Mouse (Mus musculus): ENCODE results near the gene 4930402H24Rik.

4930402H24Rik gene

DNA sequence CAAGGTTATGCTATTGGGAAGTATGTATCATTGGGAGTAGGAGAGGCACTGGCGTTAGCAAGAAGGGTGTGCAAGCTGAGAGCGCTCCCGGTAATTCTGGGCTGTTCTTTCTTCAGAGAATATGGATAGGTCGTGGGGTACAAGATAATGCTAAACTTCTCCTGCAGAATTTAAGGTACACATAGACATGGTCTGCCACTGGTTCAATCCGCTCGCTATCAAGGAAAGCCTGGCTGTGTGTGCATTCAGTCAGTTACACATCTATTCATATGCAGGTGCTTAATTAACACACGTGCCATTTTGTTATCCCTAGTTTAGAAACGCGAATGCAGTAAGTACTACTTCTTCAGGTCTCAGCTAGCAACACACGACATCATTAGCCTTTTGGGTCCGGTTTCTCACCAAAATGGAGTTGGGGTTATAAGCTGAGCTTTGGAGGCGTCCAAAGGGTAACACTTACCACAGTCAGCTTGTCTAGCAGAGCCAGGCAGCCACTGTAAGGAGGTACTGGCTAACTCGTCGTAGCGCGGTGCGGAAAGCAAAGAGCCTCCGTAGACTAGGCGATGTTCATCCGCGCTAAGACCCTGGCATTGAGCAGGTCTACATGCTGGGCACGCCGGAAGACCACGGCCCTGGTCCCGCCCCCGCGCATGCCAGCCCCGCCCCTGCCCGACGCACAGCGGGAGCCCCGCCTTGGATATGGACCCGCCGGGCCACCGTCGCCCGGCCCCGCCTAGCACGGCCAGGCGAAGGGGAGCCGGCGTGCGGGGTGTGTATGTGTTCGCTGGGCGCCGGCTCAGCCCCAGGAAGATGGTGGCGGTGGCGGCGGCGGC is at the start of gene 4930402H24Rik, which contains the start of gene Atrn:
Gene 4930402H24Rik (minus strand): TSS at position 656 of the 833 bp plus-strand sequence.
Gene Atrn (plus strand): TSS at position 745 of the 833 bp plus-strand sequence.
- in situ Hi-C loops (cut with MseI, MboI) = no loop called here

DNA sequence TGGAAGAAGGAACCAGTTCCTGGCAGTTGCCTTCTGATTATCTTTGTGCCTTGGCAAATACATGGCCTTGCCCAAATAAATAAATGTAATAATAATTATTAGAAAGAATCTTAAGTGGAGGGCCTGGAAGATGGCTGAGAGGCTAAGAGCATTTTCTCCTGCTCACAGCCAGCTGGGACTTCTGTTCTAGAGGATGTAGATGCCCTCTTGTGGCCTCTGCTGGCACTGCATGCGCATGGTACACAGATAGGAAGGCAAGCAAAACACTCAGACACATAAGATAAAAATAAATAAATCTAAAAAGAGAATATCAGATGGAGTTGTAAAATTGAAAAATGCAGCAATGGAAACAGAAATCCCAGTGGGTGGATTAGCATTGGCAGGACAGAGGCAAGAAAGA is 44.3 kb upstream of the 4930402H24Rik start:
- in situ Hi-C loops (cut with MseI, MboI) = no loop called here

DNA sequence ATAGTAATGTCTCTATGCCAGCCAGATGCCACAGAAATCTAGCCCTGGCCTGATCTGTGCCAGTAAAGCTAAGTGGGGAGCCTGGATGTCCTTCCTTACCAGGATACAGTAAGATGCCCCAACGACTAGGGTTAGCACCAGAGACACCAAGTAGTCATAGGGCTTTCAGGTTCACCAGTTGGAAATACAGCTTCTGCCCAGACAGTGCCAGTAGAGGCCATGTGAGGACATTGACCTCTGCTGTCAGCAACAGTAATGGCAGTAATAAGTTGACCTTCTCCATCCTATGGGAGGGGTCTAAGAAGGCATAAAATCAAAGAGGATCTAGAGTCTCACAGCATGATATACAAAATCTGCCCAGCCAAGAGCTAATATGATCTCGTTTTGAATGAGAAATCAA is 43.6 kb upstream of the 4930402H24Rik start:
- in situ Hi-C loops (cut with MseI, MboI) = no loop called here

DNA sequence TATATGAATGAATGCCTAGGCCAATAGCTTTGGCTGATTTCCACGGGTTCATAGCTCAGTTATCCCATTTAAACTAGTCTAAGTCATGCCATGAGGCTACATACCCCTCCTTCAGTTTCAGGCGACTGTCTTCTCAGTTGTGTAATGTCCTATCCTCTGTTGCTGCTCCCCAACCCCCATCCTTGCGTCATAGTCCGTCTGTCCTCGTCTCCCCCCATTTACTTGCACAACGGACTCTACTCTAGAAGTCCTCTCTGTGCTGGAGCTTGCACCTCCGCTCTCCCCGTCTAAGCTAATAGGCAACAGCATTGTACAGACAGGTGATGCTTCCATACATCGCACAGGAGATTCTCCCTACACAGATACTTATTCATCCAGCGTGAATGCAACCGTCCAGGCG is 26.7 kb upstream of the 4930402H24Rik start:
- in situ Hi-C loops (cut with MseI, MboI) = no loop called here

DNA sequence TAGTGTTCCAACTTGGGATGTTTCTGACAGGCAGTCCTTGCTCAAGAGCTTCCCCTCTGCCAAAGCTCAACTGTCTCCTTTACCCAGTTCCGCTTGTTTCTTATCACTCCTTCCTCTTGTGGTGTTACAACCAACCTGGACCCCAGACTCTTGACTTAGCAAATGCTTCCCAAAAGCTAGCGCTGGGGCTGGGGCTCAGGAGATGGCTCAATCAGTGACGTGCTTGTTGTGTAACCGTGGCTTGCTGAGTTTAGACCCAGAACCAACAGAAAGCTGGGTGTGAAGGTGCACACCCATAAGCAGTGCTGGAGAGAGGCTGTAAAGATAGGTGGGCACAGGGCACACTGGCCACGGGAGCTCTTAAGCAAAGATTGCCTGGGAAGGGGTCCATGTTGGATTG is 23.8 kb upstream of the 4930402H24Rik start:
- in situ Hi-C loops (cut with MseI, MboI) = no loop called here

DNA sequence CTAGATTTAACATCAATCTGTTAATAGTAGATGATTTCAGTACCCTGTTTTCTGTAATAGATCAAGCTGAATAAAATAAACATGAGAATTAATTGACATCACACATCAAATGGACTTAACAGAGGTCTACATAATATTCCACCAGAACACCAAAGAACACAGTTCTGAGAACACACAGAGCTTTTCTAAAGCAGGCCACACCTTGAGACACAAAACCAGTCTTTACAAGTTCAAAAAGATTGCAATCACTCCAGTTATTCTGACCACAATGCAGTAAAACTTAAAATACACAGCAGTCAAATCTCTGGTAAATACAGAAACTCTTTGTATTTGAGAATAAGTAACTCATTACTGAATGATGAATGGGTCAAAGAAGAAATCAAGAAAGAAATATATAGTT is 22.3 kb upstream of the 4930402H24Rik start:
- in situ Hi-C loops (cut with MseI, MboI) = no loop called here

DNA sequence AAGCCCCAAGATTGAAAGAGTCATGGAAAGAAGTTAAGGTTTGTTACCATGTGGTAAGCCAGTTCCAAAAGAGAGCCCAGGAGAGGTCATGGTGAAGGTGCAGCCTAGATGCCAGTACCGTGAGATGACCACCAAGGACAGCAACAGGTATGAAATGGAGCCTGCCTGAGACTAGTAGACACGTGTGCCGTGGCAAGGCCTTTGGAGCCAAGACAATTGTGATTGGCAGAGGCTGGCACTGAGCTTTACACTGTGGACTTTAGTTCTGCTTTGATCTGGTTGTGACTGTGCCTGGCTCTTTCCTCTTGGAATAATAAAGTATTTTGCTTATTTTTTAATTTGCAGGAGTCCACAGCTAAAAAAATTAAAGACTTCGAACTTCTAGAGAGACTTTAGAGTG is 21.8 kb upstream of the 4930402H24Rik start:
- in situ Hi-C loops (cut with MseI, MboI) = no loop called here

DNA sequence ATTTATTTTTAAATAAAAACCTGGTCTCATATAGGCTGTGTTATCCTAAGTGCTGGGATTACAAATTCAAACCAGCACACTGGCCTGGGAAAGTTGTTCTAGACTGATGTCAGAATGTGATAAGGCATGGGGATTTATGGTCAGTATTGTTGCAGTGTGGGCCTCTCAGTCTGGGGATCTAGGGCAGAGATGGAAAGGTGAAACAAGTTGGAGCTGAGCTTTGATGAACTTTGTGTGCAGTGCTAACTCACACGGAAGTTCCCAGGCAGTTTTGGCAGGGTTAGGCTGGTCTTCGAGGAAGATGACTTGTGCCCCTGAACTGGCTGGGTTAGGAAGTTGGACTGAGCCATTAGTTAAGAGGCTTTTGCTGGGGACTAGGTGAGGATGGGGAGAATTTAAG is 18.7 kb upstream of the 4930402H24Rik start:
- in situ Hi-C loops (cut with MseI, MboI) = no loop called here

DNA sequence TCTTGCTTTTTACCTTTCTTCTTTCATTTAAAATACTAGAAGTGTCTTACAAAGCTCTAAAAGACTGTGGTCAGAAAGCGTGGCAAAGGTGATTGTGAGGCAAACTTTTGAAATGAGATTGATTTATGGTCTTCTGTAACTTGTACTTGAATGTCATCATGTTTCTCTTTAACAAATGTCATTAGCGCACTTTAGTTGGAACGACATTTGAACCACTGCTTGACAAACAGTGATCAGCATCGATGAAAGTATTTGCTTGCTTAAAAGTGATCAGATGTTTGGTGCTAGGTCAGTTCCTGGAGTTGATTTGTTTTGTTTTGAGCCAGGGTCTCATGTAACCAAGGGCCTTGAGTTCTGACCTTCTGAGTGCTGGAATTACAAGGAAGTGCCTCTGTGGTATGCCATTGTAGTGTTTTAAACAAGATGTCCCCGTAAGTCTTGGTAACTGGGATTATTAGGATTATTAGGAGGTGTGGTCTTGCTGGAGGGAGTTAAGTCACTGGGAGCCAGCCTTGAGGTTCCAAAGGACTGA is 12.9 kb upstream of the 4930402H24Rik start:
- in situ Hi-C loops (cut with MseI, MboI) = no loop called here

DNA sequence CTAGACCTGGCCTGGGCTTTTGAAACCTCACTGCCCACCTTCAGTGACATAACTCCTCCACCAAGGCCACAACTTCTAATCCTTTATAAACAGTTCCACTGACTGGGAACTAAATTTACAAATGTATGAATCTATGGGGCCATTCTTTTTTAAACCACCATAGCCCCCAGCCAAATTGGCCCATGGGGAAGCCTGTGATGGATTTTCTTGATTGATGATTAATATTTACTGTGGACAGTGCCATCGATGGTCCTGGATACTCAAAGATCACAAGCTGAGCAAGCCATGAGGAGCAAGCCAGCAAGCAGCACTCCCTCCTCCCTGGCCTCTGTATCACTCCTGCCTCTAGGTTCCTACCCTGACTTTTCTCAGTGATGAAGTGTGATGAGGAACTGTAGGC is 11.5 kb upstream of the 4930402H24Rik start:
- in situ Hi-C loops (cut with MseI, MboI) = no loop called here

DNA sequence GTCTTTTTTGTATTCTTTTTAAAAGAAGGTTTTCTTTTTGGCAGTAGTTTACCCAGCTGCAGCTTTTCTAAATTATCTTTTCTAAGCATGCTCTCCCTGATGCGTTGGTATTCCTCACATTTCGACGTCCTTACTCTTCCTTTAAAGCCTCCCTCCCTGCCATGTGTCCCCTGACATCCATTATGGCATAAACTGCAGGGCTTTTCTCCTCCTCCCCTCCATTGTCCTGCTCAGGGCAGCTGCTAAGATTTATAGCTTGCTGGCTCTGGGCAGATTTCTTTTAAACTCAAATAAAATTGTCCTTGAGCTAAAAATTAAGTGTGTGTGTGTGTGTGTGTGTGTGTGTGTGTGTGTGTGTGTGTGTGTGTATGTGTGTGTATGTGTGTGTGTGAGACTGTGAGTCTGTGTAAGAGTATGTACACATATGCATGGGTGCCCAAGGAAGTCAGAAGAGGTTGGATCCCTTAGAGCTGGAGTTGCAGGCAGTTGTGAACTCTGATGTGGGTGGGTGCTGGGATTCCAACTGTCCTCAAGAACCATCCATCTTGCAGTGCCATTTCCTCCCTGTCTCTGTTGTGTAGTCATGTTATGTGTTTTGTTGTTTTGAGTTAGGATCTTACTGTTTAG is 10.4 kb upstream of the 4930402H24Rik start:
- in situ Hi-C loops (cut with MseI, MboI) = no loop called here

DNA sequence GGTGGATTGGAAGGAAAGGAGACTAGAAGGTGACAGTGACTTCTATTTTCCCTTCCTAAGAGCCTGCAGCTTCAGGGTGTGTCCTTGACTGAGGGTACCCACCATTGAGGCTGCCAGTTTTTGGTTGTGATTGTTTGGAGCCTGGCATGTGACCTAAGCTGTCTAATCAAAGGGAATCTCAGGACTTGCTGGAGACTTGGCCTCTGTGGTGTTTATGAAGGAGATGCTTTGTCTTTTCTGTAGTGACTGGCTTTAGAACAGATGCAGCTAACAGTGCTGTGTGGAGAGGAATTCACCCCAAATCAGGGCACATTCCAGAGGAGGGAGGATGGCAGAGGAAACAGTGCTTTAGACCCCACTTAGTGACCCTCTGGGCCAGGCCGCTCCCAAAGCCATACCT is 8.7 kb upstream of the 4930402H24Rik start:
- in situ Hi-C loops (cut with MseI, MboI) = no loop called here

DNA sequence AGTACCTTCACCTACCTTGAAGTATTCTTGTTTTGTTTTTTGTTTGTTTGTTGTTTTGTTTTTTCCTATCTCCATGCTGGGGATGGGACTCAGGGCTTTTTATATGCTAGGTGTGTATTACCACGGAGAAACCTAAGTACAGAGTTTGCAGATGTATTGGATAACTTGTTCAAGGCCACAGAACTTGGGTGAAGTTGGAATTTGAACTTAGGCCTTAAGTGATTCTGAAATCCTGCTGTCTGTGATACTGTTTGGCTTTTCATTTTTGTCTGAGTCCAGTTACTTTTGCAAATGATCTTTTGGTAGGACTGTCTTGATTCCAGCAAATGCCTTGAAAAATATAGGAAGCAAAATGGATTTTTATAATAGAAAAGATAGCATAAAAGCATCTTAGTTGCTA is 5.5 kb upstream of the 4930402H24Rik start:
- in situ Hi-C loops (cut with MseI, MboI) = no loop called here

DNA sequence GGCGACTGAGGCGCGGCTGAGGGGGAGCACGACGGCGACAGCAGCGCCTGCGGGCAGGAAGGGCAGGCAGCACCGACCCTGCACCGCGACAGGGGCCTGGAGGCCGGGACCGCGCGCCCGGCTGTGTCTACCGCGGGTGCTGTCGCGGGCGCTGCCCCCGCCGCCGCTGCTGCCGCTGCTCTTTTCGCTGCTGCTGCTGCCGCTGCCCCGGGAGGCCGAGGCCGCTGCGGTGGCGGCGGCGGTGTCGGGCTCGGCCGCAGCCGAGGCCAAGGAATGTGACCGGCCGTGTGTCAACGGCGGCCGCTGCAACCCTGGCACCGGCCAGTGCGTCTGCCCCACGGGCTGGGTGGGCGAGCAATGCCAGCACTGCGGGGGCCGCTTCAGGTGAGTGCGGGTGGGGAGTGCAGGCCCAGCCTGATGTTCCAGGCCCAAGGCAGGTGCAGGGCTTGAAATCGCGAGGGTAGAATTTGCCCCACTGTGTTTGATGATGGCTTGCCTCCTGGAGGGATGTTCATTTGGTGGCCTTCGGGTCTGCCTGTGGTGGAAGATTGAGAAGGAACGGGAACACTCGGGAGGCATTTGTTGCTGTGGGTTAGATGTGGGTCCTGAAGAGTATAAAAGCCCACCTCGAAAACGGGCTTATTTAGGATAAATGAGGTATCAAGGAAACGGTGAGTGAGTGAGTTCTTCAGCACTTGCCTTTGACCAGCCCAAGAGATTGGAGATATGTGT is 544 bp upstream of the 4930402H24Rik start:
- in situ Hi-C loops (cut with MseI, MboI) = no loop called here

DNA sequence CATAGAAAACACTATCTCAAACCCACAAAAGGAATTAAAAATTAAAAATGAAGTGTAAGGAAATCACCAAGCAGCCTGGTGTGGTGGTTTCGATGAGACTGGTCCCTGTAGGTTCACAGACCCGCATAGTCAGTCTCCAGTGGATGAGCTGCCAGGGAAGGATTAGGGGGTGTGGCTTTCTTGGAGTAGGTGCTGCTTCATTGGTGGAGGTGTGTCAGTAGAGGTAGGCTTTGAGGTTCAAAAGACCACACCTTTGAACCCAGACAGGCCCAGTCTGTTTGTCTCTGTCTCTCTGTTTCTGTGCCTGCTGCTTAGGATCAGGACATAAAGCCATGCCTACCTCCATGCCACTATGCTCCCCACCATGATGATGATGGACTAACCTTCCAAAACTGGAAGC is 7.4 kb downstream of the 4930402H24Rik start:
- in situ Hi-C loops (cut with MseI, MboI) = no loop called here

DNA sequence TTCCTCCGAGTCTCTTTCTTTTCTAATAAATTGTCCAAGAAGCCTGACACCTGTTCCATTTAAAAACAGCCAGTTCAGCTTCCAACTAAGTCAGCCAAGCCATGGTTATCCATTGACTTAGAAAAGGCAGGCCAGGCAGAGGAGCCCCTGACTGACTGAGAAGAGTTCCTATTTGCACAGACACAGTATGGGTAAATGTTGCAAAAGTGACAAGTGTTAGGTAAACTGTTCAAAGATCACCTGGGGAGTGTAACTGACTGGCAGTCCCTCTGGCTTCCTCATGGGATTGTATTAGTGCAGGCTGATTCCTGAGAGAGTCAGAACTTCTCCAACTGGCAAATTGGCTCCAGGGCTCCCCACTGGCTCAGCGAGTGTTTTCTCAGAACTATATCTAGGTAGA is 8.3 kb downstream of the 4930402H24Rik start:
- in situ Hi-C loops (cut with MseI, MboI) = no loop called here

DNA sequence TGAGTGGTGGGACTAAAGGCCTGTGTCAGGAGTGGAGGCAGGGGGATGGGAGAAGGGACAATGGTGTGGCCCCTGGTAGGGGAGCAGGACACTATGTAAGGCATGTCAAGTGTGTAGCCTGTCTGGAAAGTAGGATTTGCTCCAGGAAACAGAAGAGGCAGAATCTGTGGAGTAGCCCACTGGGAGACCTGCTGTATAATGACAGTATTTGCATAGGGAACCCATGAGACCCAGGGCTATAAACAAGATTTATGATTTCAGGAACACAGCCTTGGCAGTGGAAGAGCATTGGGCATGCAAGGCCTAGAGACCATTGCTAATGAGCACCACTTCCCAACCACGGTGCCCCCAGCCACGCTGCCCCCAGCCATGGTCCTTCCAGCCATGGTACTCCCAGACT is 9.3 kb downstream of the 4930402H24Rik start:
- in situ Hi-C loops (cut with MseI, MboI) = no loop called here

DNA sequence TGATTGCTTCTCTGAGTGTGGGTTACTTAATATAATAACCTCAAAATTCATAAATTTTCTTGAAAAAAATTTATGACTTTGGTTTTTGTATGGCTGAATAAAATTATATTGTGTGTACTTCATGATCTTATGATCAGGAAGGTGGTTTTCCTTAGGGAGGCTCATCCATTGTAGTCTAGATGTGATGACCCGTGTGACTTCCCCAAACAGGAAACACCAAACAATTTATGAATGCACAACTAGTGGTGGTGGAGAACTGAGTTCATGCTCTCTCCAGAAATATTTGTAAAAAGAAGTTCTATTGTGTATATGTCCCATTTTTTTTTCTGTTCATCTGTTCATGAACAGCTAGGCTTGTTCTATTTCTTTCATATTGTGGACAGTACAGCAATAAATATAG is 18.8 kb downstream of the 4930402H24Rik start:
- in situ Hi-C loops (cut with MseI, MboI) = no loop called here

DNA sequence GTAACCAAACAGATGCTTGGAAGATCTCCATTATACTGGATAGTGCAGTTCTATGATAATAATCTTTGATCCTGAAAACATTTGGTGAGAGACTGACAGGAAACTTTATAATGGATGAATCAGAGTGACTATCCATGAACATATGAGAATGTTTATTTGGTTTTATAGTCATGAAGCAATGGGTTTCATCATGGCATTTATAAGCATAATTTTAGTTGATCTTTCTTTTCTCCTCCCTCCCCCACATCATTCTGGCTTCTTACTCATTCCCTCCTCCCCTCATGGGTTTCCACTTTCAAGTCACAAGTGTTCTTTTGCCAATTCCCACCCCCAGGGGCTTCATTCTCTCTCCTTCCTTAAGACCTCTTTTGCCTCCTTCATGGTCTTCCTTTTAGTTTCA is 19.2 kb downstream of the 4930402H24Rik start:
- in situ Hi-C loops (cut with MseI, MboI) = no loop called here

DNA sequence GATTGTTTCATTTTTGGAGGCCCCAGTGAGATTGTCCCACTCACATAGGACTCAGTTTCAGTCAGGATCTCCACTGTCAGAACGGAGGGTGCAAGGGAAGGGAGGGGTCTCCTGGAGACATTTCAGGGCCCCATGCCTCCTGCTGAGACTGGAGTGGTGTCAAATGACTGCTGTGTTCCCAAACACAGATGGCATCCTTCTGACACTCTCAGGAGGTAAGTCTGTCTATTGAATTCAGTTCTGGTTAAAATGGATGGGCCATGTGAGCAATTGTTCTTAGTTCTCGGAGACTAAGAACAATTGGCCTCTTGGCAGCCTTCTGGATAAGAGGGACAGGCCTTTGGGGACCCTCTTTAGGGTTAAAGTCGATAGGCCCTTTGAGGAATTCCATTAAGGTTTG is 28.8 kb downstream of the 4930402H24Rik start:
- in situ Hi-C loops (cut with MseI, MboI) = no loop called here

DNA sequence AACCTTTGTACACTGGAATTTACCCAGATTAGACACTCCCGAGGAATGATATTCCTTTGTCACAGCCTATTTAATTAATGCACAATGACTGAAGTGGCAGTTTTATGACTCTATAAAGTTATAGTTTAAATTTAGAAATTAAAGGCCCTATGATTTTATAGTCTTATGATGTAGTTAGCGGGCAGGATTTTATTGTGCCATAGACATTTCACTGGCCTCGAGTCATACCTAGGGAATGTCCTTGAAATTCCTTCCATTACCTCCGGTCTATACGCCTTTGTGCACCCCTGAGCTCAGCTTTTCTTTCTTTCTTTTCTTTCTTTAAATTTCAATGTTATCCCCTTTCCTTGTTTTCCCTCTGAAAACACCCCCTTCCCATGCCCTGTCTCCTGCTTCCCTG is 35.3 kb downstream of the 4930402H24Rik start:
- in situ Hi-C loops (cut with MseI, MboI) = no loop called here

DNA sequence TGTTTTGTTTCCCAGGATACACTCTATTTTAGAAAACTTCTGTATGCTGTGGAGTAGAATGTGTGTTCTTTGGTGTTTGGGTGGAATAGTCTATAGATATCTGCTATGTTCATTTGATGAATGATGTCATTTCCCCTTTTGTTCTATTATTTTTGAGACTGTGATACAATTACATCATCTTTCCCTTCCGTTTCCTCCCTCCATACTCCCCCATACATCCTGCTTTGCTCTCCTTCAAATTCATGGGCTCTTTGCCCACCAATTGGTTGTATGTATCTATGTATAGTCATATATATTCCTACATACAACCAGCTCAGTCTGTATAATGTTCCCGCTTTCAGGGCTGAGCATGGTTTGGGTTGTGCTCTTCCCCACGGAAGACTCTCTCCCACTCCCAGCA is 44.1 kb downstream of the 4930402H24Rik start:
- in situ Hi-C loops (cut with MseI, MboI) = no loop called here

Data from mouse trophoblast stem cell (cell line).